ENCODE assay signal across 13 mouse cellular contexts in the genomic region with DNA sequence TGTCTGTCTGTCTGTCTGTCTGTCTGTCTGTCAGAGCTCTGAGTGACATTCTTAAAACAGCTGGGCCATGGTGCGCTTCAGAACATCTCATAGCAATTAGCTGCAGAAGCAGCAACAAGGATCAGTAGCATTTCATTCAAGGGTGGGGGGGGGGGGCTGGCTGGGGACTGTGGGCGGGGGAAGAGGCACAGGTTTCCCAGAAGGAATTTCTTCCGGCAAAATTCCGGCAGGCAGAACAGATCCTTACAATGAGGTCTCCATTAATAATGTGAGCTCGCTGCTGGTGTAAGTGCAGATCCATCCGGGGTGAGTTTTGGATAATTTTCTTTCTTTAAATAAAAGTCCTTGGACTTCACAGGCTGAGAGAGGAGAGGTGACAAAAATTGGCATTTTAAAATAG. TPM values are rescaled to one million over a fixed set of nuclear protein-coding genes. Genes with fewer than 3 reads are reported as not detected.
DNase-seq lines count a peak whose midpoint lies in the region; ATAC-seq lines count a peak whose summit lies in the region.
"Had no signal": no experiment of that assay in that cellular context is flagged by ENCODE, and none has a peak within 500 bp of the region (broad histone marks: within the 10 kb centered on the region; RNA-seq: fewer than 3 reads in every experiment).

No protein-coding gene starts in this region.

- peak overlapping the region; percentile 45 for H3K4me2 ChIP-seq in heart, embryonic 13.5 days
- peak overlapping the region; percentile 16; the same call in 1 of the 2 replicates for H3K4me2 ChIP-seq in embryonic facial prominence, embryonic 12.5 days (replicated peaks)
- peak overlapping the region; percentile 47 for H3K4me2 ChIP-seq in midbrain, embryonic 14.5 days (ENCODE audit: low read length)

- no peaks in the 10 kb centered on the region for H3K27me3 ChIP-seq in heart, embryonic 13.5 days (replicated peaks)
- no peaks in the 10 kb centered on the region for H3K27me3 ChIP-seq in embryonic facial prominence, embryonic 12.5 days
- H3K27me3 ChIP-seq in midbrain, embryonic 14.5 days (ENCODE audit: control insufficient read depth, insufficient read depth, low read length) = no peaks in the 10 kb centered on the region

- ATAC-seq in heart, embryonic 13.5 days (ENCODE audit: extremely low read depth, insufficient number of reproducible peaks, low FRiP score, low TSS enrichment) = no peak
- ATAC-seq in embryonic facial prominence, embryonic 12.5 days (ENCODE audit: insufficient number of reproducible peaks, insufficient read depth, low FRiP score, low TSS enrichment) = no peak
- ATAC-seq in midbrain, embryonic 14.5 days (ENCODE audit: low FRiP score, low TSS enrichment) = no peak
- ATAC-seq in CD4-positive, CD25-positive, alpha-beta regulatory T cell, adult 4 months = no peak

- intact Hi-C loops in heart, postnatal 25 days (cut with DNase I) = loop anchor here (5.0 kb wide), 1 partner anchor 38 kb away; the partner anchor contains the start of gene R3hdm2
- intact Hi-C loops in gastrocnemius, postnatal 14 days (cut with DNase I; ENCODE audit: low total_unique reads) = no loop called here

- no peak for DNase-seq in heart, postnatal 25 days (ENCODE audit: low spot score)
- peak; percentile 69 for DNase-seq in brain, adult 2 months (ENCODE audit: low read depth, low spot score)
- DNase-seq in midbrain, embryonic 14.5 days = peak; percentile 27
- no peak for DNase-seq in gastrocnemius, postnatal 14 days
- DNase-seq in gastrocnemius, adult 8-10 months (ENCODE audit: low spot score in 2 of 2) = no peak
- DNase-seq: kidney, adult 2 months had no signal

- peaks cover 38% of the 10 kb centered on the region for H3K4me1 ChIP-seq in heart, embryonic 13.5 days
- peaks cover 27% of the 10 kb centered on the region for H3K4me1 ChIP-seq in embryonic facial prominence, embryonic 12.5 days
- H3K4me1 ChIP-seq in midbrain, embryonic 14.5 days (ENCODE audit: control insufficient read depth, insufficient read depth, low read length) = peaks cover 27% of the 10 kb centered on the region

- 0 out of 2 replicates have a peak overlapping the region, but pooled peaks have one; percentile 39 for H3K27ac ChIP-seq in heart, embryonic 13.5 days (replicated peaks)
- H3K27ac ChIP-seq in embryonic facial prominence, embryonic 12.5 days = no peak overlapping the region
- no peak overlapping the region for H3K27ac ChIP-seq in midbrain, embryonic 14.5 days (replicated peaks; ENCODE audit: low read depth, low read length)

- H3K36me3 ChIP-seq in heart, embryonic 13.5 days = peaks cover under 1% of the 10 kb centered on the region; the same call in 1 of the 2 replicates
- 0 out of 2 replicates have a peak, but pooled peaks cover 1% of the 10 kb centered on the region for H3K36me3 ChIP-seq in embryonic facial prominence, embryonic 12.5 days
- 0 out of 2 replicates have a peak, but pooled peaks cover 5% of the 10 kb centered on the region for H3K36me3 ChIP-seq in midbrain, embryonic 14.5 days (ENCODE audit: control insufficient read depth, insufficient read depth, low read length)

- H3K9ac ChIP-seq in heart, embryonic 13.5 days = 0 out of 2 replicates have a peak overlapping the region, but pooled peaks have one; percentile 19
- H3K9ac ChIP-seq in embryonic facial prominence, embryonic 12.5 days = no peak overlapping the region
- H3K9ac ChIP-seq in midbrain, embryonic 14.5 days (replicated peaks; ENCODE audit: low read length) = no peak overlapping the region

- no peak overlapping the region for H3K4me3 ChIP-seq in heart, embryonic 13.5 days
- no peak overlapping the region for H3K4me3 ChIP-seq in embryonic facial prominence, embryonic 12.5 days
- no peak overlapping the region for H3K4me3 ChIP-seq in midbrain, embryonic 14.5 days (replicated peaks; ENCODE audit: low read depth, low read length)

- WGBS in heart, embryonic 13.5 days = 14% methylated on average over 6 of the region's 6 CpGs
- 4% methylated on average over 6 of the region's 6 CpGs for WGBS in embryonic facial prominence, embryonic 12.5 days
- 10% methylated on average over 6 of the region's 6 CpGs for WGBS in midbrain, embryonic 14.5 days

- H3K9me3 ChIP-seq in heart, embryonic 13.5 days = no peaks in the 10 kb centered on the region
- H3K9me3 ChIP-seq in embryonic facial prominence, embryonic 12.5 days = no peaks in the 10 kb centered on the region
- H3K9me3 ChIP-seq in midbrain, embryonic 14.5 days (ENCODE audit: control insufficient read depth, low read length) = no peaks in the 10 kb centered on the region

RNA-seq across cellular contexts. Expression of gene R3hdm2, which starts 40.0 kb away (rescaled TPM):
- 29.1 and 30.4 TPM in 2 replicates for polyA plus RNA-seq in heart, embryonic 13.5 days (2015; fragmentation: Nextera tagmentation; extraction: Ambion mirVana)
- 100 to 1,000 TPM; 145 to 159 TPM for total RNA-seq in heart, postnatal 25 days (2021)
- 44.9 and 53.0 TPM in 2 replicates for polyA plus RNA-seq in embryonic facial prominence, embryonic 12.5 days (2016; fragmentation: Nextera tagmentation; extraction: Ambion mirVana)
- 34.0 and 39.8 TPM in 2 replicates for polyA plus RNA-seq in midbrain, embryonic 14.5 days (2014; fragmentation: Nextera tagmentation; extraction: Ambion mirVana)
- total RNA-seq in gastrocnemius, postnatal 14 days (2021) = 10 to 100 TPM; 84.1 to 89.2 TPM
- 100 to 1,000 TPM; 130 to 135 (median 131) TPM for total RNA-seq in gastrocnemius, adult 8-10 months (2022)
- 10 to 100 TPM; 12.8 to 17.3 TPM for polyA plus RNA-seq in CD4-positive, CD25-positive, alpha-beta regulatory T cell, adult 4 months (2017; shearing (Covaris generic))

RNA-seq across cellular contexts. Expression of gene Inhbc, which starts 49.9 kb away (rescaled TPM):
- polyA plus RNA-seq in heart, embryonic 13.5 days (2015; fragmentation: Nextera tagmentation; extraction: Ambion mirVana) = not detected in 2 replicates
- not detected for total RNA-seq in heart, postnatal 25 days (2021)
- polyA plus RNA-seq in embryonic facial prominence, embryonic 12.5 days (2016; fragmentation: Nextera tagmentation; extraction: Ambion mirVana) = 0.09 TPM in 1 of 2 replicates, not detected in the other
- polyA plus RNA-seq in midbrain, embryonic 14.5 days (2014; fragmentation: Nextera tagmentation; extraction: Ambion mirVana) = not detected in 2 replicates
- not detected for total RNA-seq in gastrocnemius, postnatal 14 days (2021)
- total RNA-seq in gastrocnemius, adult 8-10 months (2022) = not detected
- not detected for polyA plus RNA-seq in CD4-positive, CD25-positive, alpha-beta regulatory T cell, adult 4 months (2017; shearing (Covaris generic))
- total RNA-seq: heart, adult 8-10 months had no signal
- polyA plus RNA-seq: kidney, adult 2 months; limb, embryonic 14.5 days; lung, embryonic 16.5 days; urinary bladder, adult 2 months had no signal

Comparison
In these comparisons a context has a peak if more than half of its experiments do, and no peak if none do; other contexts are left out.
1. DNase-seq: peak in brain, adult 2 months (single experiment) and midbrain, embryonic 14.5 days (single experiment); none in heart, postnatal 25 days (single experiment), gastrocnemius, postnatal 14 days (single experiment) and gastrocnemius, adult 8-10 months (0 of 2).
2. Peak in every context shown above with its lines, with median percentiles within 50 percentile points of each other: H3K4me2 ChIP-seq.